Mouse (Mus musculus) A20 (cell line): ENCODE results near the gene Lrrc41.

ENCODE experiments used
- DNase-seq: peaks from one replicate; pipeline ENCODE4 v3.0.0-alpha.2; 2011; ENCODE audit warnings: low read depth, low spot score

Gene Lrrc41

DNA sequence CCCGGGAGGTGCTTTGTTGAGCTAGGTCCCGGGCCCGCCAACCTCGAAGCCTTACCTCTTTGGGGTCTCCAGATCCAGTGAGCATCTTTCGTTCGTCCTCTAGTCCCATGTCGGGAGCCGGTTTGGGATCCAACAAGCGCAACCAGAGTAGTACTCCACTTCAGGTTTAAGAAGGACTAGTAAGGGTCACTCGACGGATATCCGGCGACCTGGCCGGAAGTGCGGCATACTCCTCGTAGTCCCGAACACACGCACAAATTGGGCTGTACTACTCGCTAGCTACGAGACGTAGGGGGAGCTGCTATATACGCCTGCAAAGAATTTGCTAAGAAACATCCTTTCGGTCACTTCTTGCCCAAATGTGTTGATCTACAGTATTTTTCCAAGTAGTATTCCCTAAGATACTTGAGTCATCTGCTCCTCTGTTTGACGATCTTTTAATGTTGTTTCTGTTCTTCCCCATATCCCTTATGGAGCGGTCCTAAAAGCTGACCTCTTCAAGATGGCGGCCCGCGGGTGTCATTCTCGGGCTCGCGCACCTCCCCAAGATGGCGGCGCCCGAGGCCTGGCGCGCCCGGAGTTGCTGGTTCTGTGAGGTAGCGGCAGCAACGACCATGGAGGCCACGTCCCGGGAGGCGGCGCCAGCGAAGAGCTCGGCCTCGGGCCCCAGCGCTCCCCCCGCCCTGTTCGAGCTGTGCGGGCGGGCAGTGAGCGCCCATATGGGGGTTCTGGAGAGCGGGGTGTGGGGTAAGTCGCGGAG lies at the start of gene Lrrc41, which contains the start of gene Uqcrh:
Lrrc41 (plus strand) TSS at position 409 of the 760 bp plus-strand sequence.
Uqcrh (minus strand) TSS at position 211 of the 760 bp plus-strand sequence.
- DNase-seq = peak; percentile 98

DNA sequence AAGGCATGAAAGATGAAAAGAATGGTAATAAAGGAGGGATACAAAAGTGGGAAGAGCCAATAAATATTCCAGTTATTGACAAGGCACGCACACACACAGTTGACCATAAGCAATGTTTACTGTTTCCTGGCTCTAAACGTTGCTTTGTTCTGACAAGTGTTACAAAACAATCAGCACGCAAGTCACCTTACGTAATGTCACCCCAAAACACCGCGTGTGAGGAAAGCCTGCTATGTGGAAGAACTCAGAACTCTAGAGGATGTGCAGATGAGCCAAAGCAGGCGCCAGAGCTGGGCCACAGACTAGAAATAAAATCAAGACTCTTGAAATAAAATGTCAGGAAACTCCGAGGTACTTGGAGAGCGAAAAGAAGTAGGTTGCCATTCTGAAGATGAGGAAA lies 42.2 kb upstream of the Lrrc41 start:
- no peak for DNase-seq

DNA sequence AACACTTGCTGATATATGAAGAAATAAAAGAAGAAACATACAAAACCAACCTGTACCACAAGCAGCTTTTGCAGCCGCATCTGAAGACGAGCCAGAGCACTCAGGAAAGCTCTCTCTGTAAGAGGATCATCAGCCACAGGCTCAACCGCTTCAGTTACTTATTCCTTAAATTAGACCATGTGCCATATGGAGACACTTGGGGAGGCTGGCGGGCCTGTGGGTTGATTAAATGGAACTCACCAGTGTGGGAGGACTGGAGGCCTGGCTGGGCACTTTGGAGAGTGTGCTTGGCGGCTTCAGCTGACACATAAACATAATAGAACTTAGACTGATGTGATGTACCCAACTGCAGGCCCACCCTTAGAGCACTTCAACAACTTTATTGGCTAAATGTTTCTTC lies 41.7 kb upstream of the Lrrc41 start:
- DNase-seq = no peak

DNA sequence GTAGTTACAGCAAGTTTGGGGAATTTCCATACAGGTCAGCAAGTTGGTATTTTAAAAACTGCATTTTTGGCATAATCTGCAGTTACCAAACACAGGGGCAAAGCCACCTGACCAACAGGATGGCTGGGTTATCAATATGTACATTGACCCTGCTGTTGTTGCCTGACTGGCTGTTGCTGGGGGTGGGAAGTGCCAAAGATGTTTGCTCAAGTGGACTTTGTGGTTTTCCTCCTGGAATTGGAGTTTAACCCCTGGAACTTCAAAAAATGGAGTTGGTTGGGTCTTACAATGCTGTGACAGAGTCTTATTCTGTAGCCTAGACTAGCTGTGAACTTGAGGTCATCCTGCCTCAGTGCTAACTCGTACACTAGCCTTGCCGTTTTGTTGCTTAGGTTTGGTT lies 34.6 kb upstream of the Lrrc41 start:
- no peak for DNase-seq

DNA sequence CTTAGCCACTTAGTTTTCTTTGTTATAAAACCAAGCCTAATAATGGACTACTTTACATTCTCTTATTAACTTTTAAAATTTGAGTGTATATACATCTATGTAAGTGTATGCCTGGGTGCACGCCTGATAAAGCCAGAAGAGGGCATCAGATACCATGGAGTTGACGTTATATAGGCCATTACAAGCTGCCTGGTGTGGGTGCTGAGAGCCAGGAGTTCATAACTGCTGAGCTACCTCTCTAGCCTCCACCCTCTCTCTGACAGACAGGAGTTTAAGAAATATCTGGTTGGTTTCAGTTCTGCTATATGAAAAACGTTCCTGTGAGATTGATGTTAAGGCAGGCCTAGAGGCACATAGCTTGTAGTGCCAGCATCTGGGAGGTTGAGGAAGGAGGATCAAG lies 32.9 kb upstream of the Lrrc41 start:
- DNase-seq = peak; percentile 63

DNA sequence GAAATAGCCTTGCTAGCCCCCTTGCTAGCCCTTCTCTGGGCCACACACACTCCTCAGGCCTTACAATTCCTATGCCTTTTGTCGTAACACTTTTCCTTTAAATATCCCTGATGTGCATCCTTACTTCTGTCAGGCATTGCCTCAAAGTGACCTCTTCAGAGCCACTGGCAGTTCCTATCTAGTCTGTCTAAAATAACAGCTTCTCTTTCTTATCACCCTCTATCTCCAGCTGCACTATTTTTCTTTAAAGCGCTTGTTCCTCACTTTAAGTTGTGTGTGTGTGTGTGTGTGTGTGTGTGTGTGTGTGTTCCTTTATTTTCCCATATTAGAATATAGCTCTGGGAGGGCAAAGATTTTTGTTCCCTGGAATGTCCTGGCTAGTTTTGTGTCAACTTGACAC lies 28.5 kb upstream of the Lrrc41 start:
- DNase-seq = no peak

DNA sequence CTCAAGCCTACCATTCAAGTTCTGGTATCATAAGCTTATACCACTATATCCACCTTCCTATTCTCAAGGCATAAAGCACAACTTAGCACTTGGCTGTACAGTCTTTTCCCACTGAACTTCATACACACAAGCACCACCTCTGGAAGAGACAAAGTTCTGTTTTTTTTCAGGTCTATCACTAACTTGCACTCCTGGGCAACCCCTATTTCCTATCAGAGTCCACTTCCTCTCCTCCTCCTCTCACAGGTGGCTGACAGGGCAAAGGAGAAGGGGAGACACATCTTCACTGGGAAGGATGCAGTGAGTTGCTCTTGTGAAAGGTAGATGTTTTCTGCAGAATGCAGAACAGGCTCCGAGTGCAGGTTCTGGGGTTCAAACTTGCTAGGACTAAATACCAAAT lies 27.4 kb upstream of the Lrrc41 start:
- DNase-seq = no peak

DNA sequence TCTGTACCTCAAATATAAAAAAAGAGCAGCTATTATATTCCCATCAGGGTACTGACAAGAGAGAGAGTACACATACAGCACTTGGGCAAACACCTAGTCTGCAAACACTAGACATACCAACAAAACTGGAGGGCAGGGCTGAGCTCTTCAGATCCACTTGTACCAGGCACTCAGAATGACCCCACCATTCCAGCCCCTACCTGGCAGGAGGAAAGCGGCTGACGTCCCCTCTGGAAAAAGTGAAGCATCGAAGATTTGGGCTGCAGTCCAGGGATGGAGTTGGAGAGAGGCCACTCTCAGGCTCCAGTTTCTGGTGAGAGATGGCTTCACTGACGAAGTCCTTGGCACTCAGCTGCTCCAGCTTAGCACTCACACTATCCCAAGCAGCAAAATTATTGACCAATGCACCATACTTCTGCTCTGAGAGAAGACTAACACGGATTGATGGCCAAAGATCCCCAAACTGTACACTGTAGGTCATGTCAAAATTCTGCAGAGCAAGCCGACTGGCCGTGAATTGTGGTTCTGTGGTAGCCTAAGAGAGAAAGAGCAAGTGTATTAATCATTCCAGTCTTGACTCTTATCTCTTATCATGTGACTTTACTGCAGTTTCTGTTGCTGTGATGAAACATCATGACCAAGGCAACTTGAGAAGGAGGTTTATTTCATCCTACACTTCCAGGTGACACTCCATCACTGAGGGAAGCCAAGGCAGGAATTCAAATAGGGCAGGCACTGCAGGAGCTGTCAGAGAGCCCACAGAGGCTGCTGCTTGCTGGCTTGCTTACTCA lies 26.7 kb upstream of the Lrrc41 start:
- no peak for DNase-seq

DNA sequence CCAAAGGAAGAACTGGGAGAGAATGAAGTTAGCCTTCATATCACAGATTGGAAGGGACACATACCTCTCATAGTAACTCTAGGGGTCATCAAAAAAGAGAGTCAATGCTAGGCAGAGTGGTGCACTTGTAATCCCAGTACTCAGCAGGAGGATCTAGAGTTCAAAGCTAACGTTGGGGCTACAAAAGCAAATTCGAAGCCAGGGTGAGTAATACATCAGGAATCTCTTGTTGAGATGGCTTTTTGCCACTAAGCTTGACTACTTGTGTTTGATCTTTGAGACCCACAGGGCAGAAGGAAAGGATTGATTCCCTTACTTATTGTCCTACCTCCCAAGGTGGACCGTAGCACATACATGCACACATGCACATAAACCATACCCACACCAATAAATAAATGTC lies 25.9 kb upstream of the Lrrc41 start:
- DNase-seq = no peak

DNA sequence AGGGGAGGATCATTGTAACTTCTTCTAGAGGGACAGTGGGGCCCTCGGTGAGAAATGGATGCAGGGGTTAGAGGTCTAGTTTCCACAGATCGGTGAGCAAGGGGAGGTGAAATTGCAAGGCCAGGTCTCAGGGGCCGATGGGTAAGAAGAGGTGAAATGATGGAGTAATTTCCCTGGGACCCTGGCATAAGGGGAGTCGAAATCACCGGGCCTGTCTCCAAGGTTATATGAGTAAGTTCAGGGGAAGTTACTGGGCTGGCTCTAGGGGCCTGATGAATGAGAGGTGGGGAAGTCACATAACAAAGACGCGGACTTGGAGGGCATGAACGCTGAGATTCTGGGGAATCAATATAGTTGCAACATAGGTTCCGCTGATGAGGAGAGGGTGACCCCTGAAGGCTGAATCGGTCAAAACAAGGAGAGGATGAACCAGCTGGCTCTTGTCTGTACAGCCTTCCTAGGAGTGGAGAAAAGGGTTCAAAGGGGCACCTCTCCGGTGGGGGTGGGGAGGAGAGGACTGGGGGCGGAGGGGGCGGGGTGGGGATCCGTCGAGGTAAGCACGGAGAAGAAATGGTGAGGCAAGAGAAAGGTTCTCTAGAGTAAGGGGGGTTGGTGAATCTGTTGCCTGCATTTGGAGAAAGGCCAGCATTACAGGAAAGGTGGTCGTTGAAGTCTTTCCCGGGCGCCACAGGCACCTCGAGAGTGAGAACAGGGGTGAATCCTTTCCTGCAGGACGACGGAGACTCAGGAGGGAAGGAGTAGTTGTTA lies 22.4 kb upstream of the Lrrc41 start:
- DNase-seq = peak; percentile 73

DNA sequence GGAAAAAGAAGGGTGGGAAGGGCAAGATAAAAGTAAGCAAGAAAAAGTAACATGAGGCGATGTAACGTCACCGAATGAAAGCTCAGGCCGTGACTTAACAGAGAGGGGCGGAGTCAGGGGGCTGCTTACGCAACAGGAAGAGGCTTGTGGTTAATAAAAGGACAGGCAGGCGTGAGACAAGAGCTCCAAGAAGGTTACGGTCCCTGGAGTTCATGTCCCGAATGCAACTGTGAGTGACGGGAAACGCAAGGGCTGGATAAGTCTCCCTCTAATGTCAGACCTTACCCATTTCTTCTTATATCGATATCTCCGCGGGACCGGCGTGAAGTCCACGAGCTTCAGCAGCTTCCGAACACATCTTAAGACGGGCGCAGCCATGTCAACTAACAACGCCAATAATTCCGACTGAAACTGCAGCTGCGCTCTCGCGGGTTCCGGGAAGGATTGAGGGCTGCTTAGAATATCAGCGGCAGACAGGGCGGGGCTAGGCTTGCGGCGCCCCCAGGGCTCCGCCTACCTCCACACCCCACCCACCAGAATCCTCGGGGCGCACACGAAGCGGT lies 21.6 kb upstream of the Lrrc41 start, which contains the start of gene Nsun4:
Nsun4 (minus strand) TSS at position 478 of the 563 bp plus-strand sequence.
- peak; percentile 96 for DNase-seq

DNA sequence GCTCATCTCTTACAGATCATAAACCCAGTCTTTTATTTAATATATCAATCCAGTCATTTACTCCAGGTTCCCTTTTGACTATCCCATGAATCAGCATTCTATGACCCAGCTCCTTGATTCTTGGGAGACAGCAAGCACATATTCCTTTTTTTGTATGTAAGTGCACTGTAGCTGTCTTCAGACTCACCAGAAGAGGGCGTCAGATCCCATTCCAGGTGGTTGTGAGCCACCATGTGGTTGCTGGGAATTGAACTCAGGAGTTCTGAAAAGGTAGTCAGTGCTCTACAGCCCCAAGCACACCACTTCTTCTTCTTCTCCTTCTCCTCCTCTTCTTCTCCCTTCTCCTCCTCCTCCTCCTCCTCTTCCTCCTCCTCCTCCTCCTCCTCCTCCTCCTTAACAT lies 17.5 kb upstream of the Lrrc41 start:
- DNase-seq = no peak

DNA sequence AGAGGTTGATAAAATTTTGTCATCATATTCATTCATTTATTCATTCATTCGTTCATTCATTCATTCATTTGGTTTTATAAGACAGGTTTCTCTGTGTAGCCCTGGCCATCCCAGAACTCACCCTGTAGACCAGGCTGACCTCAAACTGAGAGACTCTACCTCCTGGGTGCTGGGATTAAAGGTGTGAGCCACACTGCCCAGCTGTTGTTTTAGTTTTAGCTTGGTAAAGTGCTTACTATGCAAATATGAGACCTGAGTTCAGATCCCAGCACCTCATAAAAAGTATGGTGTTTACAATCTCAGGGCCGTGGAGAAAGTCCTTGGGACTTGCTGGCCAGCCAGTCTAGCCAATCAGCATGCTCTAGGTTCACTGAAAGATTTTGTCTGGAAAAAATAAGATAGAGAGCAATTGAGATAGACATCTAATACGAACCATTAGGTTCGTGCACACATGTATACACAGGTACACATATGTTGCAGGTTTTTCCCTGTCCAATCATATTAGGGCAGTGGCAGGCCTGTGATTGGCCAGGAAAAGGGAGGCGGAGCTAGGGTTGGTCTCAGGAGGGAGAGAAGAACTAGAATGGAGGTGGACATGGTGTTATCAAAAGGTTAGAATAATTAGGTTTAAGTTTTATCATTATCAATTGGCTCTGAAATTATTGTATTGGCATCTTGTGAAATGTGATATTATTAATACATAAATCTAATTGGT lies 15.9 kb upstream of the Lrrc41 start:
- DNase-seq = no peak

DNA sequence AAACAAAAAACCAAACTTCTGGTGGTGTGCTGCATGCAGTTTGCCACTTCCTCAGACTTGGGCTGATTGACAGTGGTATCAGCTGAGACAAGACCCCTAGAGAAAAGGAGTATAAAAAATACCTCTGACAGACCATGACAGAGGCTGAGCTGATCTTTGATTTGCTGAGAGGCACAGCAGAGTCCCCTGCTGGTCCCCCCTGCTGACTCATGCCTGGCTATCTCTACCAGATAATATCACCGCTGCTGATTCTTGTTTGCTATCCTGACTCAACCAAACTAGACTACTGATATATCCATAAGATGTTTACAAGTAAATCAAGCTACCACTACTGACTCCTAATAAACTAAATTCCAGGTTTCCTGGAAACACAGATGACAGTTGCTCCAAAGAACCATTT lies 11.2 kb upstream of the Lrrc41 start:
- no peak for DNase-seq

DNA sequence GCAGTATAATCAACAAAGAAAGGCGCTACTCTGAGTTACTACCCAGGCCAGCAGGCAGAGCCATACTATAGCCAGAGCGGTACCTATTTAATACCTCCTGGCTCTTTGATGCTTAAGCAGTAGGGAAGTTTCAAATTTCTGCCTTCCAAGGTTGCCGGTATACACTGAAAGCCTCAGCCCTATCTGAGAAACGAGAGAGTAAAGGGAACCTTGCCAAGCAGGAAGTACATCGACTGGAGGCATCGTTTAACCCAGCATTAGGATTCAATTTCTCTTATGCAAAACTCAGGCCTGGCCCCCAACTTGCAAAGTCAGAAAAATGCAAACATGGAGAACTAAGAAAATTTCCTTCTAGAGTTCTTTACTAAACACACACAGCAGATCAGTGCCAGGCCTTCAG lies 5.0 kb upstream of the Lrrc41 start:
- no peak for DNase-seq

DNA sequence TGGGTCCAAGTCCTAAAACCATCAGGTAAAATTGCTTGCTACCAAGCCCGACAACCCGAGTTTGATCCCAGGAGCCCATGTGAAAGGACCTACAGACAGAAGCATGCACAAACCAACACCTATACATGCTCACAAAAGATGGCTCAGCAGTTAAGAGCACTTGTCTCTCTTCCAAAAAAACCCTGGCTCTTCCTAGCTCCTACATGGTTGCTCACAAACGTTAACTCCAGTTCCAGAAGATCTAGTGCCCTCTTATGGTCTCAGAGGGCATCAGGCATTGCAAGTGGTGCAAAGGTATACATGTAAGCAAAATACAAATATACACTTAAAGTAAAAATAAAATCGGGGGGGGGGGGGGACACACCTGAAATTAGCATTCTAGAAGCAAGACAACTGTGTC lies 1.9 kb upstream of the Lrrc41 start:
- peak; percentile 44 for DNase-seq

DNA sequence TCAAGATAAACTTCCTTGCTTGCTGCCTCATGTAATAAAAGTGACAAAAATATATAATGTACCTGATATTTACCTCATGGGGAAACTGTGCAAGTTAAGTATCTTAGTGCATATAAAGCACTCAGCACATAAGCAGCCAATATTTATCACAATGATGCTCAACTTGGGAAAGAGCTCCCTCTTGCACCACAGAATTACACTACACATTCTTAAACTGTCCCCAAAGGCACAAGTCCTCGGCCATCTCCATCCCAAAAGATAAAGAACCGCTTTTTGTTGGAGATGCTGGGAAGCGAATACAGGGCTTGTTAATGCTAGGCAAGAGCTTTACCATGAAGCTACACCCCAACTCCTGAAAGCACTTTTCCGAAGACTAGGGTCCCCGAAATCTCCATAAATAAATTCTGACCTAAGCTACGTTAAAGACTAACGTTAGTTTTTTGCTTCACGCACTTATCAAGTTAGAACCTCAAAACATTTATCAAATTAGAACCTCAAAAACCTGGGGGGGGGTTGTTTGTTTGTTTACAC lies 859 bp upstream of the Lrrc41 start:
- peak; percentile 76 for DNase-seq

DNA sequence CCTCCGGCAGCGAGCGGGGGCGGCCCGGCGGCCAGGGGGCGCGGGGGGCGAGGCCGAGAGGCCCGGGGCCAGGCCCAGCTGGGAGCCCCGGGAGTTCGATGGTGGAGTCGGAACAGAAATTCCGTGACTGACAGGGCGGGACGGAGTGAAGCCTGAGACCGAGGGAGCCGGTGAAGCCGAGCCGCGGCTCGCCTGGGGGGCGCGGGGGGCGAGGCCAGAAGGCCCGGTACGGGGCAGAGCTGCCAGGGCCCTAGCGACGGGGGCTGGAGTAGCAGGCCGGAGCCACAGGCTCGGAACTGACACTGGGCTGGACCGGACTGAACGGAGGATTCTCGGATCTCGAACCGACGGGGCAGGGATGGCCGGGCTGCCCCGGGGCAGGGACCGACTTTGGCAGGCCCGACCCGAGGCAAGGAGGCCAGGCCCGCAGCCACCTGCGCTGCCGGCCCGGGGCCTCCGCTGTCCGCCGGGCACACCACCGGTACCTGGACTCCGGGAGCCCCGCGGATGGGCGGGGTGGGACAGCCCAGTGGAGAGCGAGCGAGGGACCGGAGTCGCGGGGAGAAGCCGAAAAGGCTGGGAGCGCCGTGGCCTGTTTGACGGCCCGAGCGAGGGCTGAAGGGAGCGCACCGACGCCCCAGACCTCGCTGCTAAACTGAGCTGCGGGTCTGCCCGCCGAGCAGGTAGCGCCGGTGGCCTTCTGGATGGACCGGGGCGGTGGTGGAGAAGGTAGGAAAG lies 731 bp downstream of the Lrrc41 start:
- DNase-seq = peak; percentile 84

DNA sequence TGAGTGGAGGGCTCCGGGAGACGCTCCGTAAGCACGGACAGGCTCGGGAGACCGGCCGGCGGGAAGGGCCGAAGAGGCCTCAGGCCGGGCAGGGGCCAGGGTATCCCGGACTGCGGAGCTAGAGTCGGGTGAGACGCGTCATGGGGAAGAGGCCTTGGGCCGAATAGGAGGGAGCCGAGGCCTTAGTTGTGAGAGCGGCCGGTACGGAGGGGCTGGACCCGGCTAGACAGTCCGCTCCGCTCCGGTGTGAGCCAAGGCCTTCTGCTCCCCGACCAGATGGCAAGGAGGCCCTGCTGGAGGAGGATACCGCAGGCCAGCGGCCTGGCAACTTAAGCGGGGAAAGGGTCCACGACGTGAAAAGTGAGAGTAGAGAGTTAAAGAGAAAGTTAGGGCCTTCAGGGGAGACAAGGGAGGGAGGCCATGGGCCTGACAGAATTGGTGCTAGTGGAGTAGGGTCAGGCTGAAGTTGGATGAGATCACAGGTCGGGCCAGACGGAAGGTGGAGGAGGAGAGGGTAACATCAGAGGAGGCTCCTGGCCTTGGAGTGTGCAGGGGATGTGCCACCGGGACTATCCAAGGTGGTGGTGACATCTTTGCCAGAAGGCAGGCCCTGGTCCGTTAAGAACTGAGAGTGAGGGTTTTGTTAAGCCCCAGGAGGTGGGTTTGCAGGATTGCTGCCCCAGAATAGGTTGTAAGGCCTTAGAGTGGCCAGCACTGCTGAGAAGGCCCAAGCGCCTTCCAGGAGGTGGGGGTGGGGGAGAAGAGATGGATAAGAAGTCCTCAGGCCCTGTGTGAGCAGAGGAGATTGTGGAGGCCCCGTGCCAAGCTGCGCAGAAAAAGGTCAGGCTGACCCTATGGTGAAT lies 1.5 kb downstream of the Lrrc41 start:
- peak; percentile 77 for DNase-seq
